Mouse (Mus musculus) MEL (cell line): Measurements from ENCODE around the gene Cdk17. TPM values are rescaled to one million over a fixed set of nuclear protein-coding genes. Genes with fewer than 3 reads are reported as not detected.

ENCODE experiments used
- DNase-seq: peaks from one replicate; pipeline ENCODE4 v3.0.0; 2011; ENCODE audit warnings: low read depth, low spot score
- H3K27ac ChIP-seq: 2 replicates; pipeline ENCODE4 v1.5.1; 2012; ENCODE audit warnings: low read depth, mild to moderate bottlenecking, control low read depth, low read length, moderate library complexity; ENCODE audit not compliant: control insufficient read depth
- H3K27me3 ChIP-seq, 2 experiments: fragments of 150-350 bp in 1 of 2; sonication (generic) in 1 of 2; 2 replicates each; pipeline ENCODE4 v1.6.1; 2012; ENCODE audit warnings: low read length in 2 of 2, mild to moderate bottlenecking in 2 of 2, improper control_type of control experiment in 1 of 2, moderate library complexity in 1 of 2; ENCODE audit not compliant: insufficient read depth in 2 of 2, control insufficient read depth in 1 of 2
- H3K36me3 ChIP-seq, 2 experiments: 2 replicates each; pipeline ENCODE4 v1.6.1; 2012 to 2014; ENCODE audit warnings: low read length in 2 of 2, improper control_type of control experiment in 1 of 2, inconsistent platforms in 1 of 2, mild to moderate bottlenecking in 1 of 2; ENCODE audit not compliant: insufficient read depth in 2 of 2, control insufficient read depth in 1 of 2
- H3K4me1 ChIP-seq, 2 experiments: fragments of 150-350 bp in 1 of 2; sonication (generic) in 1 of 2; 2 replicates each; pipeline ENCODE4 v1.6.1; 2012; ENCODE audit warnings: low read length in 2 of 2, improper control_type of control experiment in 1 of 2, mild to moderate bottlenecking in 1 of 2; ENCODE audit not compliant: insufficient read depth in 2 of 2, control insufficient read depth in 1 of 2
- H3K4me3 ChIP-seq, 2 experiments: fragments of 150-350 bp in 1 of 2; sonication (generic) in 1 of 2; 2 replicates each; pipeline ENCODE4 v1.5.1; 2012; ENCODE audit warnings: low read depth in 2 of 2, low read length in 2 of 2, mild to moderate bottlenecking in 2 of 2, moderate library complexity in 2 of 2, control low read depth in 1 of 2, improper control_type of control experiment in 1 of 2; ENCODE audit not compliant: control insufficient read depth in 1 of 2, insufficient read depth in 1 of 2
- H3K79me2 ChIP-seq: 2 replicates; pipeline ENCODE4 v1.6.1; 2012; ENCODE audit warnings: mild to moderate bottlenecking, low read length, moderate library complexity; ENCODE audit not compliant: control insufficient read depth, poor library complexity, insufficient read depth
- H3K9ac ChIP-seq: 2 replicates; pipeline ENCODE4 v1.6.1; 2012; ENCODE audit warnings: low read depth, mild to moderate bottlenecking, control low read depth, low read length, moderate library complexity; ENCODE audit not compliant: control insufficient read depth, poor library complexity, severe bottlenecking
- H3K9me3 ChIP-seq: fragments of 150-350 bp; sonication (generic); replicated peaks from 2 replicates; pipeline ENCODE4 v1.6.1; 2012; ENCODE audit warnings: mild to moderate bottlenecking, low read length, improper control_type of control experiment, moderate library complexity; ENCODE audit not compliant: insufficient read depth
- E2F4 ChIP-seq: IDR thresholded peaks from 2 replicates; pipeline ENCODE4 v1.6.1; 2011; ENCODE audit warnings: low read depth, low read length, improper control_type of control experiment, borderline replicate concordance
- ELF1 ChIP-seq: IDR thresholded peaks from 2 replicates; pipeline ENCODE4 v1.6.1; 2014; ENCODE audit warnings: low read depth, mild to moderate bottlenecking, inconsistent platforms, low read length, improper control_type of control experiment, moderate library complexity
- EP300 ChIP-seq, 2 experiments: IDR thresholded peaks; 2 replicates each; pipeline ENCODE4 v1.6.1; 2011; ENCODE audit warnings: improper control_type of control experiment in 2 of 2, low read length in 2 of 2, low read depth in 1 of 2, mild to moderate bottlenecking in 1 of 2
- HCFC1 ChIP-seq: IDR thresholded peaks from 2 replicates; pipeline ENCODE4 v1.6.1; 2012; ENCODE audit warnings: low read depth, mild to moderate bottlenecking, inconsistent platforms, low read length, improper control_type of control experiment, moderate library complexity
- MEF2A ChIP-seq: IDR thresholded peaks from 2 replicates; pipeline ENCODE4 v1.6.1; 2014; ENCODE audit warnings: low read depth, mild to moderate bottlenecking, inconsistent platforms, low read length, improper control_type of control experiment; ENCODE audit not compliant: poor library complexity, insufficient replicate concordance, severe bottlenecking; ENCODE audit errors: extremely low read depth
- MXI1 ChIP-seq: IDR thresholded peaks from 2 replicates; pipeline ENCODE4 v1.6.1; 2011; ENCODE audit warnings: mild to moderate bottlenecking, low read depth, low read length, improper control_type of control experiment
- MYB ChIP-seq: IDR thresholded peaks from 2 replicates; pipeline ENCODE4 v1.6.1; 2011; ENCODE audit warnings: mild to moderate bottlenecking, low read depth, low read length, improper control_type of control experiment
- POLR2A ChIP-seq, 2 experiments: IDR thresholded peaks; 2 replicates each; pipeline ENCODE4 v1.6.1; 2011 to 2012; ENCODE audit warnings: low read length in 2 of 2, mild to moderate bottlenecking in 2 of 2, control low read depth in 1 of 2, improper control_type of control experiment in 1 of 2, low read depth in 1 of 2, moderate library complexity in 1 of 2; ENCODE audit not compliant: control insufficient read depth in 1 of 2, insufficient read depth in 1 of 2, poor library complexity in 1 of 2
- POLR2AphosphoS5 ChIP-seq: IDR thresholded peaks from 2 replicates; pipeline ENCODE4 v1.6.1; 2012; ENCODE audit warnings: low read depth, borderline replicate concordance, mild to moderate bottlenecking, inconsistent platforms, low read length, moderate library complexity, mixed read lengths
- RAD21 ChIP-seq: IDR thresholded peaks from 2 replicates; pipeline ENCODE4 v1.6.1; 2011; ENCODE audit warnings: mild to moderate bottlenecking, low read depth, low read length, improper control_type of control experiment
- UBTF ChIP-seq: IDR thresholded peaks from 2 replicates; pipeline ENCODE4 v1.6.1; 2012; ENCODE audit warnings: low read depth, mild to moderate bottlenecking, inconsistent platforms, low read length, improper control_type of control experiment, moderate library complexity, borderline replicate concordance; ENCODE audit not compliant: insufficient read depth
- USF1 ChIP-seq: IDR thresholded peaks from 2 replicates; pipeline ENCODE4 v1.6.1; 2014; ENCODE audit warnings: low read depth, mild to moderate bottlenecking, inconsistent platforms, low read length, improper control_type of control experiment, moderate library complexity
- USF2 ChIP-seq, 2 experiments: IDR thresholded peaks; 2 replicates each; pipeline ENCODE4 v1.6.1; 2011 to 2012; ENCODE audit warnings: improper control_type of control experiment in 2 of 2, low read length in 2 of 2, borderline replicate concordance in 1 of 2, inconsistent platforms in 1 of 2, low read depth in 1 of 2, mild to moderate bottlenecking in 1 of 2; ENCODE audit not compliant: insufficient read depth in 1 of 2
- ZC3H11A ChIP-seq: IDR thresholded peaks from 2 replicates; pipeline ENCODE4 v1.6.1; 2012; ENCODE audit warnings: low read depth, mild to moderate bottlenecking, inconsistent platforms, low read length, improper control_type of control experiment
- polyA plus RNA-seq, 2 experiments: library from polyadenylated mRNA; stranded (reverse) in 1 of 2; unstranded in 1 of 2; fragments of >175 nt in 1 of 2; fragments of >200 nt in 1 of 2; gene quantifications; 2 replicates each; pipeline versions ENCODE4 v1.2.1 to v1.2.4; 2012; ENCODE audit warnings: low replicate concordance in 2 of 2, low read depth in 1 of 2; ENCODE audit not compliant: insufficient read length in 2 of 2, insufficient read depth in 1 of 2, missing spikeins in 1 of 2
- total RNA-seq: library from RNA; depleted of rRNA; stranded (reverse); fragments of 300-350 nt; gene quantifications from 2 replicates; pipeline ENCODE4 v1.2.3, GENCODE M21; 2012

Cdk17 gene
- total and polyA plus RNA-seq, 3 experiments = 25.6 to 155 (median 32.9) TPM

DNA sequence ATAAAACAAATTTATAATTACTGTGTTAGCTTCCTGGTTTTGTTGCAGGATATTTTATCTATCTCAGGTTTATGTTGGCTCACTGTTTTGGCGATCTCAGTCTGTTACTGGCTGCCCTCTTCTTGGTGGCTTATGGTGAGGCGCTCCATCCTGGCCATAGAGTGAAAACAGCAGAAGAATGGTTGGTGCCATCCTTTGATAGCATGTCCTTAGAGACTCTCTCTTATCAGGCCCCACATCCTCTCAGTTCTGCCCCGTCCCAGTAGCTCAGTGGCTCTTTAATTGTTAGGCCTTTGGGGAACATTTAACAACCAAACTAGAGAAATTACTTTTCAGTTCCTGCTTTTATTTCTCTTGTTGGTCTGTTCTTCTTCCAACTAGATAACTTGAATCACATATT is 38.3 kb downstream of the Cdk17 start:
- DNase-seq = no peak
- peaks cover 62% of the 10 kb centered on the region for H3K79me2 ChIP-seq

DNA sequence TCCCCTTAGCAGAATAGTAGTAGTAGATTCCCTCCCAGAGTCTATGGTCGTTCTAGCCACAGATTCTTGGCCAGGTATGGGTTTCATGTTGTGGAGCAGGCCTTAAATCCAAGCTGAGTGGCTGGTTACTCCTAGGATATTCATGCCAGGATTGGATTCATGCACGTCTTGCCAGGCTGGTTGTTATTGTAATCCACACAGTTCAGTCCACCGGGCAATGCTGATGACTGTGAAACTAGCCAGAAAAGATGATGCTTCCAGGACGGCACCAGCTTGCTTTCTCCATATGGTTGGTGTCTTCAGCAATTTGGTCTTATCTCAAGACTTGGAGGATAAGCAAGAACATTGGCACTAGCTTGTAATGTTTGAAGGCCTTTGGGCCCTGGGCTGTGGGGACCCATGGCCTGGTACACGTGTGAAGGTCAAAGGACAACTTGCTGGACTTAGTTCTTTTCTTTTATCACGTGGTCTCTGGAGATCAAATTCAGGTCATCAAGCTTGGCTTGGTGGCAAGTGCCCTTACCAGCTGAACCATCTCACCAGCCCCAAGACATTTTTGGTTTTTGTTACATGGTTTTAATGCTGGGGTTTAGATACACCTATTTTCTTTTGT is 41.3 kb downstream of the Cdk17 start:
- TF ChIP-seq ZC3H11A (no peak), ELF1 (no peak)
- DNase-seq = no peak
- Histone ChIP-seq H3K4me3 (no peak overlapping the region), H3K27ac (no peak overlapping the region), H3K27me3 (no peaks in the 10 kb centered on the region), H3K9ac (no peak overlapping the region), H3K36me3 (peaks cover 0 to 12% of the 10 kb centered on the region in 2 experiments; a peak in 3 of 4 replicates), H3K4me1 (peaks cover 1 to 3% of the 10 kb centered on the region in 2 experiments; a peak in 2 of 4 replicates), H3K79me2 (peaks cover 71% of the 10 kb centered on the region), H3K9me3 (no peaks in the 10 kb centered on the region)

More for the DNA sequence above, 38.3 kb downstream of the Cdk17 start:
- no peaks in the 10 kb centered on the region for H3K9me3 ChIP-seq
- no peak for TF ChIP-seq UBTF
- TF ChIP-seq USF2 (IDR thresholded peaks at IDR 0.05; ENCODE audit: borderline replicate concordance in 1 of 2, insufficient read depth in 1 of 2, low read depth in 1 of 2, low read length in 2 of 2) = no peak
- TF ChIP-seq E2F4 = no peak
- no peak for TF ChIP-seq MEF2A
- no peak for TF ChIP-seq ELF1
- no peak for TF ChIP-seq EP300 (IDR thresholded peaks at IDR 0.05; ENCODE audit: low read depth in 1 of 2, low read length in 2 of 2)
- TF ChIP-seq USF1 = no peak
- no peak for TF ChIP-seq POLR2A (IDR thresholded peaks at IDR 0.05; ENCODE audit: control insufficient read depth in 1 of 2, insufficient read depth in 1 of 2, low read depth in 1 of 2, low read length in 2 of 2, poor library complexity in 1 of 2)
- TF ChIP-seq MYB = no peak
- no peak for TF ChIP-seq RAD21
- TF ChIP-seq HCFC1 = no peak
- TF ChIP-seq MXI1 = no peak
- TF ChIP-seq POLR2AphosphoS5 = no peak
- no peak overlapping the region for H3K4me3 ChIP-seq
- peaks cover 0 to 12% of the 10 kb centered on the region in 2 experiments; a peak in 3 of 4 replicates for H3K36me3 ChIP-seq
- peaks cover 1 to 3% of the 10 kb centered on the region in 2 experiments; a peak in 2 of 4 replicates for H3K4me1 ChIP-seq
- no peaks in the 10 kb centered on the region for H3K27me3 ChIP-seq
- no peak overlapping the region for H3K9ac ChIP-seq
- no peak overlapping the region for H3K27ac ChIP-seq
